Mouse (Mus musculus): ENCODE data around the gene Ccdc141. TPM values are rescaled to one million over a fixed set of nuclear protein-coding genes. Genes with fewer than 3 reads are reported as not detected.

Ccdc141 gene
- polyA plus RNA-seq, 1 experiment from 2014 or later = 3.0 TPM

DNA sequence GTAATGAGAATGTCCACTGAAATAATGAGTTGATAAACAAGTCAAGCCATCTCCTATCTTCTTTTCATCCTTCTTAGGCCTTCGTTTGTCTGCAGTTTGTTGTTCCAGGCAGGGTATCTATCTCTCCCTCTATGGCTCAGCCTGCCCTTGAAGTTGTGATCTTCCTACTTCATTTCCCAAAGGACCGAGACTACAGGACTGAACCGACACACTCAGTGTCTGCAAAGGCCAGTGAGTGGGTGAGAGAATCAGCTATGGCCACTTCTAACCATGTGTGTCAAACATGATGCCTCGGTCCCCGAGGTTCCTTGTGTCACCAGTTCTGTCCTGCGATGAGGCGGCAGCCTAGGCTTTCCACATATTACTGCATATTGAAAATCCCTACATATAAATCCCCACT lies 19.2 kb upstream of the Ccdc141 start:
- DNase-seq (no peak), ATAC-seq (no peak)
- Histone ChIP-seq H3K9ac (replicated peaks) (no peak overlapping the region), H3K4me3 (ENCODE audit: low read depth, low read length) (no peak overlapping the region), H3K36me3 (replicated peaks; ENCODE audit: insufficient read depth, low read length) (no peaks in the 10 kb centered on the region), H3K27ac (ENCODE audit: low read depth) (no peak overlapping the region), H3K27me3 (ENCODE audit: insufficient read depth, low read length) (no peaks in the 10 kb centered on the region), H3K4me2 (ENCODE audit: low read depth, low read length) (no peak overlapping the region), H3K4me1 (ENCODE audit: insufficient read depth) (no peaks in the 10 kb centered on the region), H3K9me3 (ENCODE audit: low read length) (no peaks in the 10 kb centered on the region)
- WGBS (ENCODE audit: insufficient replicate concordance) = 85% methylated on average over 7 of the region's 7 CpGs
- TF ChIP-seq EP300 (IDR thresholded peaks at IDR 0.05; ENCODE audit: low read depth) (no peak), CTCF (IDR thresholded peaks at IDR 0.05; ENCODE audit: low read depth) (no peak)

DNA sequence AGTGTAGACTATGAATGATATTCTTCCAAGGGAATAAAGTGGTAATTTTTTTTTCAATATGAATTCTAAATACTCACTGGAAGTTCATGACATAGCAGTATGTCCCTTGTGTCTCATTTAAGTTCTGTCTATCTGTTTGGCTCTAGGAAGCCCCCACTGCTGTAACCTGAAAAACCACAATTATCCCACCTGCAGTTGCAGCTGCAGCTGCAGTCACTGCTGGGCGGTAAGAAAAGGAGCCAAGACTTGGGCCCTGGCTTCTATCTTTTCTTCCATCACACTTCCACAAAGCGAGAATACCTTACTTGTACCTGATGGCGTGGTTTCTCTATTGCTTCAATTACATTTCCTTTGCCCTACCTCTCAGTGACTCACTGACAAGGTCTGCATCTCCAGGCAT lies 17.1 kb upstream of the Ccdc141 start:
- no peaks in the 10 kb centered on the region for H3K27me3 ChIP-seq (ENCODE audit: insufficient read depth, low read length)
- H3K27ac ChIP-seq (ENCODE audit: low read depth) = no peak overlapping the region
- H3K9ac ChIP-seq (replicated peaks) = no peak overlapping the region
- TF ChIP-seq CTCF (IDR thresholded peaks at IDR 0.05; ENCODE audit: low read depth) (no peak), EP300 (IDR thresholded peaks at IDR 0.05; ENCODE audit: low read depth) (no peak)
- H3K9me3 ChIP-seq (ENCODE audit: low read length) = no peaks in the 10 kb centered on the region
- no peaks in the 10 kb centered on the region for H3K4me1 ChIP-seq (ENCODE audit: insufficient read depth)
- WGBS (ENCODE audit: insufficient replicate concordance) = 87% methylated on average over 3 of the region's 3 CpGs
- no peaks in the 10 kb centered on the region for H3K36me3 ChIP-seq (replicated peaks; ENCODE audit: insufficient read depth, low read length)
- DNase-seq = no peak
- no peak overlapping the region for H3K4me2 ChIP-seq (ENCODE audit: low read depth, low read length)
- ATAC-seq = no peak
- no peak overlapping the region for H3K4me3 ChIP-seq (ENCODE audit: low read depth, low read length)

- Histone ChIP-seq H3K27me3 (ENCODE audit: insufficient read depth, low read length) (no peaks in the 10 kb centered on the region), H3K27ac (ENCODE audit: low read depth) (no peak overlapping the region), H3K4me3 (ENCODE audit: low read depth, low read length) (no peak overlapping the region), H3K9ac (replicated peaks) (no peak overlapping the region), H3K36me3 (replicated peaks; ENCODE audit: insufficient read depth, low read length) (no peaks in the 10 kb centered on the region), H3K9me3 (ENCODE audit: low read length) (no peaks in the 10 kb centered on the region), H3K4me2 (ENCODE audit: low read depth, low read length) (no peak overlapping the region), H3K4me1 (ENCODE audit: insufficient read depth) (no peaks in the 10 kb centered on the region)
- TF ChIP-seq CTCF (IDR thresholded peaks at IDR 0.05; ENCODE audit: low read depth) = no peak
- TF ChIP-seq EP300 (IDR thresholded peaks at IDR 0.05; ENCODE audit: low read depth) = no peak
- 78% methylated on average over 8 of the region's 8 CpGs for WGBS (ENCODE audit: insufficient replicate concordance)
- DNase-seq (no peak), ATAC-seq (no peak)
Measured at GRCm38 (mm10) chr2:77186912-77187311, 16.5 kb upstream of the Ccdc141 start.

GRCm38 (mm10) chr2:77184049-77184571 lies 13.7 kb upstream of the Ccdc141 start:
- Histone ChIP-seq H3K4me3 (ENCODE audit: low read depth, low read length) (no peak overlapping the region), H3K36me3 (replicated peaks; ENCODE audit: insufficient read depth, low read length) (no peaks in the 10 kb centered on the region), H3K4me2 (ENCODE audit: low read depth, low read length) (no peak overlapping the region), H3K9ac (replicated peaks) (no peak overlapping the region), H3K27ac (ENCODE audit: low read depth) (no peak overlapping the region), H3K9me3 (ENCODE audit: low read length) (no peaks in the 10 kb centered on the region), H3K4me1 (ENCODE audit: insufficient read depth) (no peaks in the 10 kb centered on the region), H3K27me3 (ENCODE audit: insufficient read depth, low read length) (no peaks in the 10 kb centered on the region)
- ATAC-seq = no peak
- WGBS (ENCODE audit: insufficient replicate concordance) = 69% methylated on average over 8 of the region's 8 CpGs
- DNase-seq = no peak
- no peak for TF ChIP-seq EP300 (IDR thresholded peaks at IDR 0.05; ENCODE audit: low read depth)

GRCm38 (mm10) chr2:77183646-77184045 lies 13.2 kb upstream of the Ccdc141 start:
- no peaks in the 10 kb centered on the region for H3K27me3 ChIP-seq (ENCODE audit: insufficient read depth, low read length)
- H3K9ac ChIP-seq (replicated peaks) = no peak overlapping the region
- H3K4me1 ChIP-seq (ENCODE audit: insufficient read depth) = no peaks in the 10 kb centered on the region
- H3K4me3 ChIP-seq (ENCODE audit: low read depth, low read length) = no peak overlapping the region
- no peak for TF ChIP-seq CTCF (IDR thresholded peaks at IDR 0.05; ENCODE audit: low read depth)
- TF ChIP-seq EP300 (IDR thresholded peaks at IDR 0.05; ENCODE audit: low read depth) = no peak
- DNase-seq (no peak), ATAC-seq (no peak)
- H3K4me2 ChIP-seq (ENCODE audit: low read depth, low read length) = no peak overlapping the region
- no peaks in the 10 kb centered on the region for H3K36me3 ChIP-seq (replicated peaks; ENCODE audit: insufficient read depth, low read length)
- 85% methylated on average over 2 of the region's 2 CpGs for WGBS (ENCODE audit: insufficient replicate concordance)
- H3K9me3 ChIP-seq (ENCODE audit: low read length) = no peaks in the 10 kb centered on the region
- H3K27ac ChIP-seq (ENCODE audit: low read depth) = no peak overlapping the region

GRCm38 (mm10) chr2:77182996-77183380 lies 12.6 kb upstream of the Ccdc141 start:
- H3K27me3 ChIP-seq (ENCODE audit: insufficient read depth, low read length) = no peaks in the 10 kb centered on the region
- H3K36me3 ChIP-seq (replicated peaks; ENCODE audit: insufficient read depth, low read length) = no peaks in the 10 kb centered on the region
- no peak overlapping the region for H3K9ac ChIP-seq (replicated peaks)
- no peak overlapping the region for H3K27ac ChIP-seq (ENCODE audit: low read depth)
- H3K9me3 ChIP-seq (ENCODE audit: low read length) = no peaks in the 10 kb centered on the region
- 71% methylated on average over 6 of the region's 6 CpGs for WGBS (ENCODE audit: insufficient replicate concordance)
- H3K4me1 ChIP-seq (ENCODE audit: insufficient read depth) = no peaks in the 10 kb centered on the region
- H3K4me3 ChIP-seq (ENCODE audit: low read depth, low read length) = no peak overlapping the region
- TF ChIP-seq CTCF (IDR thresholded peaks at IDR 0.05; ENCODE audit: low read depth) = no peak
- DNase-seq = no peak
- H3K4me2 ChIP-seq (ENCODE audit: low read depth, low read length) = no peak overlapping the region
- ATAC-seq = no peak

Measured in liver, postnatal 0 days (tissue).